Mouse (Mus musculus): ENCODE data around the gene Ccnjl.

Gene Ccnjl

GRCm38 (mm10) chr11:43624341-43624740, 95.8 kb downstream of the Ccnjl start:
- DNase-seq (ENCODE audit: low read depth, low spot score), result no peak

GRCm38 (mm10) chr11:43626300-43626926, 97.8 kb downstream of the Ccnjl start:
- DNase-seq (ENCODE audit: low read depth, low spot score), result peak; percentile 27

DNA sequence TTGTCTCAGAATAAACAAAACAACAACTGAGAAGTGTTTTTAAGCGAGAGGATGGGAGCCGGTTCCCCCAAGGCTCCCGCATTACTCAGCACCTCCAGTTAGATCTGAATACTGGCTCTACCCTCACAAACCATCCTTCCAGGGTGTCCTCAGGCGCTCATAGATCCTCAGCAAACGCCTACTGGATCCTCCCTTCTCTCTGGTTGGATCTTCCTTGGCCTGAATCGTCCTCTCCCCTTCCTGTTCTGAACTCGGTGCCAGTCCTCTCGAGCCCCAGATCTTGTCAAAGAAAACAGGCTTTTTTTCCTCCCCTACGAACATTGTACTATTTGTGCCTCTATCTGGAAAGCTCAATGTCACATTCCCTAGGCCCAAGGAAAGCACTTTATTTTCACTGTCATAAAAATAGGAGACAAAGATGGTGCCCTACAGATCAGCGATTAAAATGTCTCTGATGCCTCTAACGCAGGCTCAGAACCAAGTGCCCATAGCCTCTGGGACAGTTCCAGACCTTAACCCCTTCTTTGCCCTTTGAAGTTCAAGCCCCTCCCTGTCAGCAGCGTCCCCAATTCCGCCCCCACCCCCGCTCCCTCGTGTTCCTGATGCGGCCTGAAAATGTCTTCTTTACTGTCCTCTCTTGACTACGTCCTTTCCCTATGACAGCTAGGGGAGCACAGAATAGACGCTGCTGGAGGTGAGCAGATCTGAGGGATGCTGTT, 98.5 kb downstream of the Ccnjl start:
- no peak for DNase-seq (ENCODE audit: low read depth, low spot score)

- no peak for DNase-seq (ENCODE audit: low read depth, low spot score)
These were observed 103.1 kb downstream of the Ccnjl start for GRCm38 (mm10) chr11:43631645-43632044.

GRCm38 (mm10) chr11:43632566-43632965, 104.0 kb downstream of the Ccnjl start:
- DNase-seq (ENCODE audit: low read depth, low spot score), result no peak

- no peak for DNase-seq (ENCODE audit: low read depth, low spot score)
These were observed 104.6 kb downstream of the Ccnjl start for GRCm38 (mm10) chr11:43633165-43633564.

GRCm38 (mm10) chr11:43633658-43634401, 105.2 kb downstream of the Ccnjl start:
- peak; percentile 82 for DNase-seq (ENCODE audit: low read depth, low spot score)

Data from mesoderm, embryonic 11.5 days (tissue).